Mouse (Mus musculus): Measurements from ENCODE around the gene Trnp1. TPM values are rescaled to one million over a fixed set of nuclear protein-coding genes. Genes with fewer than 3 reads are reported as not detected.

Trnp1 gene
- total RNA-seq, 2 experiments from 2014 or later, result not detected

DNA sequence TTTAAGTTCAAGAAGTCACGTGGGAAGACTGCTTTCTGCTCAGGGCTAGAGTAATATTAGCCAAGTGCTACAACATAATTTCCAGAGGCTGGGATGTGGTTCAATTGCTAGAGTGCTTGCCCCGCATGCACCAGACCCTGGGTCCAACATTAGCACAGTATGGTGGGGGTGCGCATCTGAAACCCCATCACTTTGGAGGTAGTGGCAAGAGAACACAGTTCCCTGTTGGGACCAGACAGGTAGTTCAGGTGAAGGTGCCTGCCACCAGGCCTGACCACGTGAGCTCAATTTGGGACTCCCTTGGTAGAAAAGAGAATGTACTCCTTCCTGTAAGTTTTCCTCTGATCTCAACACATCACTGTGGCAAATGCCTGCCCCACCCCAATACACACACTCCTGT is 3.5 kb downstream of the Trnp1 start:
- no peak for ATAC-seq (replicated peaks; ENCODE audit: poor library complexity)

DNA sequence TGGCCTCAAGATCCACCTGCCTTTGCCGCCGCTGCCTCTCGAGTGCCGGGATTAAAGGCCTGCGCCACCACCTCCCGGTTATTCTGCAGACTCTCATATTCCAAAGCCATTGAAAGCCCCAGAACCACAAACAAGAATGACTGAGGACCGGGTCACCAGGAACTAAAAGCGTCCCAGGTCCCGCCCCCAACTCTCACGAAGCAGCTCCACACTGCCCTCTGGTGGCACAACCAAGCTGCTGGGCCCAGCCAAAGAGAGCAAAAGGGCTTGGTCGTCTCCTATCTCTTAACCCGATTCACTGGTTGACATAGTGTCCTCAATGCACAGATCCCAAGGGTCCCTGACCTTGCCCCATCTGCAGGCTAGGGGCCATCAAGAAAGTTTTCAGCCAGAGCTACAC is 3.9 kb downstream of the Trnp1 start:
- peak; percentile 85 for ATAC-seq (replicated peaks; ENCODE audit: poor library complexity)

GRCm38 (mm10) chr4:133493895-133494294 is 4.5 kb downstream of the Trnp1 start:
- ATAC-seq (replicated peaks; ENCODE audit: poor library complexity), result peak; percentile 23

DNA sequence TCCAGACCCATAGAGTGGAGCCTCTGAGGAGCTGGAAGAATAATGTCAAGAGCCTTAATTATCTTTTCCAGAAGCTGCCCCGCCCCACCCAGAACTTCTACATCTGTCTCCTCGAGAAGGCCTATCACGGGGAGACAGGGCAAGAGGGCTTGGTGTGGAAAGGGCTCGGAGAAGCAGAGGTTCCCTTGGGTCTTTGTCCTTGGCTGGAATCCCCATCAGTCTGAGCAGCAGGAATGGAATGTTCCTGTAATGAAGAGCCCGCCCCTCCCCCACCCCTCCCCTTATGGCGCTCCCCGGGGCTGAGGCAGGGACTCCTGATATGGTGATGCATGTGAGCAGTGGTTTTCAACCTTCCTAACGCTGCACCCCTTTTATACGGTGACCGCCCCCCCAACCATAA is 6.5 kb downstream of the Trnp1 start:
- ATAC-seq (replicated peaks; ENCODE audit: poor library complexity), result no peak

- ATAC-seq (replicated peaks; ENCODE audit: poor library complexity), result no peak
These were observed 8.7 kb downstream of the Trnp1 start for GRCm38 (mm10) chr4:133489489-133490245.

GRCm38 (mm10) chr4:133488619-133489392 is 9.5 kb downstream of the Trnp1 start:
- ATAC-seq (replicated peaks; ENCODE audit: poor library complexity), result peak; percentile 59

DNA sequence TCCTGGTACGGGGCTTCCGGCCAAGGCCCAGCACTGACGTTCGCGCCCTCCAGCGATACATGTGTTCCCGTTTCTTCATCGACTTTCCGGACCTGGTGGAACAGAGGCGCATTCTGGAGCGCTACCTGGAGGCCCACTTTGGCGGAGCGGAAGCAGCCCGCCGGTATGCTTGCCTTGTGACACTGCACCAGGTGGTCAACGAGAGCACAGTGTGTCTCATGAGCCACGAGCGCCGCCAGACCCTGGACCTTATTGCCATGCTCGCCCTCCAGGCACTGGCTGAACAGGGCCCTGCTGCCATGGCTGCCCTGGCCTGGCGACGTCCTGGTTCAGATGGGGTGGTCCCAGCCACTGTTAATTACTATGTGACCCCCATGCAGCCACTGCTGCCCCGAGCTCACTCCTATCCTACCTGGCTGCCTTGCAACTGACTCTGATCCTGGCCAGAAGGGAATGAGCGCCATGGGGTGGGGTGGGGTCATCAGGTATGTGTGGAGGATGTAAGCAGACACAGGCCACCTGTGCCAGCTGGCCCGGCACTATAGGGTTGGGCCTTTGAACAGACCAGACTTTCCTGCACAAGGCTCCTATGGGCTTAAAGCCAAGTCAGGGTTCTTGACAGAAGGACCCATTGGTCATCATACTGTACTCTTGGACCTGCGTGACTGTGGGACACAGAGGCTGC is 11.5 kb downstream of the Trnp1 start:
- ATAC-seq (replicated peaks; ENCODE audit: poor library complexity), result no peak

GRCm38 (mm10) chr4:133485691-133486425 is 12.5 kb downstream of the Trnp1 start:
- no peak for ATAC-seq (replicated peaks; ENCODE audit: poor library complexity)

GRCm38 (mm10) chr4:133484266-133485025 is 13.9 kb downstream of the Trnp1 start:
- no peak for ATAC-seq (replicated peaks; ENCODE audit: poor library complexity)

DNA sequence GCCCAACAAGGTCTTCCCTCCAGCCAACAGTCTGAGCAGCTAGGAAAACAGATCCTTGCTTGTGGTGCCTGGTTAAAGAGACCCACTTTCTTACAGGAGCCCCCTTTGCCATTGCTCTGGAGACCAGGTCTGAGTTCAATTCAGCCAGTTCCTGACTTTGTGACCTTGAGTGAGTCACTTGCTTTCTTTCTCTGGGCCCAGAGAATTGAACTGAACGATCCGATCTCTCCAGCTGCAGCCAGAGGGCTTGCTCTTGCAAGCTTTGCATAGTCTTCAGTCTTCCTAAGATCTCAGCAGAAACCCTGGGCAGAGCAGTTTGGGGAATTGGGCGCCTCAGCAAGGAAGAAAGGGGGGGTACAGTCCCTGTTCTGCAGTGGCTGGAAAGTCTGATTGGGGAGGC is 15.9 kb downstream of the Trnp1 start:
- no peak for ATAC-seq (replicated peaks; ENCODE audit: poor library complexity)

GRCm38 (mm10) chr4:133481488-133481887 is 16.9 kb downstream of the Trnp1 start:
- ATAC-seq (replicated peaks; ENCODE audit: poor library complexity), result no peak

GRCm38 (mm10) chr4:133480754-133481153 is 17.6 kb downstream of the Trnp1 start:
- ATAC-seq (replicated peaks; ENCODE audit: poor library complexity), result no peak

GRCm38 (mm10) chr4:133480185-133480537 is 18.2 kb downstream of the Trnp1 start:
- ATAC-seq (replicated peaks; ENCODE audit: poor library complexity), result no peak

- peak; percentile 98 for ATAC-seq (replicated peaks; ENCODE audit: poor library complexity)
These were observed 18.7 kb downstream of the Trnp1 start, which contains the start of gene Tent5b for GRCm38 (mm10) chr4:133479458-133480184. Gene Tent5b, plus strand, starts transcription at chr4:133480132.

DNA sequence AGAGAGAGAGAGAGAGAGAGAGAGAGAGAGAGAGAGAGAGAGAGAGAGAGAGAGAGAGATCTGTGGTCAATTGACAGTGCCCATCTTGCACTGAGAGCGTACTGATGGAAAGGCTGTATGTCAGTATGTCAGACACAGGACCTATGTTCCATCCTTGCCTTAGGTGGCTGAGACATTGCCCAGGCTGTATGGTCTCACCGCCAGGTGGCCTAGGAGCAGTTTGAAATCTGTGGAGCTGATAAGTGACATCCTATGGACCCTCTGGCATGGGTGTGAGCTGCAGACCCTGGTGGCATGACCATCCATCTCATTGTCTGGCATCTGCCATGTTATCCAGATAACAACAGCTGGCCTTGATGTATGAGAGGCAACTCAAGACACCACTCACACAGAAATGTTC is 24.5 kb downstream of the Trnp1 start:
- no peak for ATAC-seq (replicated peaks; ENCODE audit: poor library complexity)

DNA sequence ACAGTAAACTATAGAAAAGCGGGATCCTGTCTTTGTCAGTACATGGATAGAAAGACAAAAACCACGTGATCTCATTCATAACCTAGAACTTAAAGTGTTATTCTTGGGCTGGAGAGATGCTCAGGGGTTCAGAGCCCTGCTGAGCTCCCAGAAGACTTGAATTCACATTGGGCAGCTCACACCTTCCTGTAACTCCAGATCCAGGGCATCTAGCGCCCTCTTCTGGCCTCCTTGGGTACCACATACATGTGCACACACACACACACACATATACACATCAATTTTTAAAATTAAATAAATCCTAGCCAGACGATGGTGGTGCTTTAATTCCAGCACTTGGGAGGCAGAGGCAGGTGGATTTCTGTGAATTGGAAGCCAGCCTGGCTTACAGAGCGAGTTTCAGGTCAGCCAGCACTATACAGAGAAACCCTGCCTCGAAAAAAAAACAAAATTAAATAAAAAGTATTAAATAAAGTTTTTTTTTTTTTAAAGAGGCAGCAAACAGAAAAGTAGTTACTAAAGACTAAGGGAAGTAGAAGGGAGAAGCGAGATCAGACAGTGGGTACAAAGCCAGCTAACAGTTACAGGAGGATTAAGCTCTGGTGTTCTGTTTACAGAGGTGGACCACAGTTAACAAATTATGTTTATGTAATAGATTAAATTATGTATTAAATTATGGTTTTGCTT is 27.1 kb downstream of the Trnp1 start:
- no peak for ATAC-seq (replicated peaks; ENCODE audit: poor library complexity)

DNA sequence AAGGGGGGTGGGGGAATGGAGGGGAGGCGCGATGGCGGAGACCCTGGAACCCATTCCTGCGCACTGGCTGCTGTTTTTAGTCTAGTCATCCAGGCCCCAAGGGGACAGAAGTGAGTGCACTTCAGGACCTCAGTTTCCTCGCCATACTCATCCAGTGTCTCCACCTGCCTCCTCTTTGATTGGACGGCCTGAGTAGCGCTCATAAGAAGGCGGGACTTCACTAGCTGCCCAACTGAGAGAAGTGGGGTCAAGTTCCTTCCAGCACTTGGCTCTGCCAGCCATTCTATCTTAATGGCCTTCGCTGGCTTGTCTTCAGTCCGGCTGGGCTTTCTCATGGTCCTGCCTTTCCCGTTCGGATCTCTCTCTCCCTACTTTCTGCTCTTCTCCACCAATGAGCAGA is 29.2 kb downstream of the Trnp1 start:
- no peak for ATAC-seq (replicated peaks; ENCODE audit: poor library complexity)

DNA sequence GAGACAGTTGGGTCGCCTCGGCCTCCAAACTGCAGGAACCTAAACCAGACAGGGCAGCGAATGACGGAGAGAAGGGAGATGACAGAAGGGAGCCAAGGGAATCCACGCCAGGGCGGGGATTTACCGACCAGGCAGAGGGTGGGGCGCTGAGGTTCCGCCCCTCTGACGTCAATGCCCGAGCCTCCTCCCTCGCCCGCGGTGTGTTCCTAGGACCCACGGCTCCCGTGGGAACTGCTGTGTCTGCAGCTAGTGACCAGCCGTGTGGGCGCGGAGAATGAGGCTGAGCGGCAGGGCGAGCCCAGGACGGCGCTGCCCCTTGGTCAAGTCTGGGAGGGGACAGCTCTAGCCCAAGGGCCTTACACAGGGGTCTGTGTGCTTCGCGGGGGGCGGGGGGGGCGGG is 30.3 kb downstream of the Trnp1 start:
- ATAC-seq (replicated peaks; ENCODE audit: poor library complexity), result peak; percentile 95

DNA sequence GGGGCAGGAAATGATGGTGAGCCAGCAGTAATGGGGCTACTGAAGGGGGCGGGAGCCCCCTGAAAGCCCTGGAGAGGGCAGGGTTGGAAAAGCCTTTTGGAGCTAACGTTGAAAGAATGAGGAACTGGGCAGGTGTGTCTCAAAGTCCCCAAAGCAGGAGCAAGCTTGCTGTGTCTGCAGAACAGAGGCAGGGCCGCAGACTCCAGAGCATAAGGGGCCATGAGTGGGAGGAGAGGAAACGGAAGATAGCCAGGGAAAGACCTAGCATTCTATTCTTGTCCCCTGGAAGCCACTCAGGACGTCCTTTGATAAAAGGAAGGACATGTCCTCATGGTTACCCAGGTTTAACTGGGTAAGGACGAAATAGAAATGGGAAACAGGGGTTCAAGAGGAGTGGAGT is 35.2 kb downstream of the Trnp1 start:
- ATAC-seq (replicated peaks; ENCODE audit: poor library complexity), result no peak

All from megakaryocyte progenitor cell, adult 5-6 weeks (primary cell).